Mouse (Mus musculus) embryo, embryonic 11.5 days (tissue): ENCODE measurements around the gene Ccdc154.
"Not testable (repeated sequence)": the region's sequence is repeated elsewhere in the genome, so short reads cannot be mapped to it uniquely, and the experiment has no call there.

Source experiments
- DNase-seq: peaks from one replicate; pipeline ENCODE4 v3.0.0-alpha.2; 2012; ENCODE audit warnings: low read depth, low spot score

The Ccdc154 gene

GRCm38 (mm10) chr17:25162161-25162560 lies at the start of gene Ccdc154:
Ccdc154 (plus strand) TSS chr17:25162461.
- no peak for DNase-seq

GRCm38 (mm10) chr17:25114908-25115645 lies 47.2 kb upstream of the Ccdc154 start:
- DNase-seq = no peak

DNA sequence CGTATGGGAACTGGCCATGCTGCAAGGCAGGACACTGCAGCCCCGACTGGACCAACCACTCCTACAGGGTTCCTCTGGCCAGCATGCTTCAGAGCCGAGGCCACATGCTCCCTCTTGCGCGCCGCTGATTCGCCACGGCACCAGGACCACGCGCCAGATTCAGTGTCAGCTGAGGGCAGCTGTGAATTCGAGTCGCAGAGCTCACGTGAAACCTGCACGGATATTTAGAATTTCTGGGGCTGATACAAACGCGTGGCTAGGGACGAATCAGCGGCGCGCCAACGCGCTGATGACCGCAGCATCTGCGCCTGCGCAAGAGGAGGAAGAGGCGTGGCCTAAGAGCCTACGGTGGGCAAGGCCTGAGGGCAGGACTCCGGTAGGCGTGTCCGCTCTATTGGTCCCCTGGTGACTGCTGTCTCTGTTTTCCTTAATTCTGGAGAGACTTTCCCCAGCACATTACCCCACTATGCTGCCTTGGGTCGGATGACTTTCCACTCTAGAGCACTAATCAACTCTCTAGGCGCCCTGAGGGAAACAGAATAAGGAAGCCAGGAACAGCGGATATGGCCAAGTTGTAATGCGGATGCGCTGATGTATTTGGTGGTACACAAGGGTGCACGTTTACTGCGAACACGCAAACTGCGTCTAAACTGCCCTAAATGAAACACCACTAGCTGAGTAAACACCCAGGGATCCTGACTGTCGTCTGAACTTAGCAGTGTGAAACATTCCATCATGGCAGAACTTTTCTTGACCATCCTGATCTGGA lies 46.4 kb upstream of the Ccdc154 start, which contains the start of gene Telo2:
TSS of gene Telo2 (minus strand) at position 304 of the 769 bp plus-strand sequence.
- DNase-seq = peak; percentile 89

DNA sequence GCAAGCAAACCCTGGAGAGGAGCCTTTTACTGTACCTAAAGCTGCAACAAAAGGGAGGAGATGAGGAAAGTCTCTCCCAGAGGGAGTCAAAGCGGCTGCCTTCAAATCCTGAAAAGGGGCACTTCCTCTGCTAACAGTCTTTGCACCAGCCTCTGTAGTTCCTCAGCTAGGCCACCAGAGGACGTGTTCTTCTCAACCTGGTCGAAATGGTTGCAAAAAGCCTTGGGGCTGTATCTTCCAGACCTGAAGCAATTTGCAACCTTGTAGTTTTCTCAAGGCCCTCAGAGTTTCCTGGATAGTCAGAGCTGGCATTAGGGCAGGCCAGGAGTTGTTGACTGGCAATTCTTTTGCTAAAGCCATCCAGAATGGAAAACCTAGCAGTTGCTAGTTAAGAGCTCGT lies 45.0 kb upstream of the Ccdc154 start:
- no peak for DNase-seq

DNA sequence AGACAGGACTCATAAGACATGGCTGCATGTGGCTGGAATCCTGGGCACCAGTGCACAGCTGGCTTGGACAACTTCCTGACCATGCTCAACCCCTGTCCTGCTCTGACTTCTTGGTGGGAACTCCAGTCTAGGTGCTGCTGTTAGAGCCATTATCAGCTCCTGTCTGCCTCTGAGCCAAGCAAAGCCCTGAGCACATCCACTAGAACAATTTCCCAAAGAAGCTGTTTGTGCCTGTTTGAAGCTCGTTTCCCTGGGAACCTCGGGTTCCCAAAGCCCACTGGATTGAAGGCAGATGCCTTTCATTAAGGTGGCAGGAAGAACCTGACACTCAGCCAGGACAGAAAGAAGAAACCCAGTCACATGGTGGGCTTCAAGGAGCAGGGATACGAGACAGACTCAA lies 41.9 kb upstream of the Ccdc154 start, which contains the start of gene Ptx4:
TSS of gene Ptx4 (plus strand) at position 355 of the 400 bp plus-strand sequence.
- DNase-seq = no peak

GRCm38 (mm10) chr17:25123979-25124378 lies 38.3 kb upstream of the Ccdc154 start:
- DNase-seq = no peak

DNA sequence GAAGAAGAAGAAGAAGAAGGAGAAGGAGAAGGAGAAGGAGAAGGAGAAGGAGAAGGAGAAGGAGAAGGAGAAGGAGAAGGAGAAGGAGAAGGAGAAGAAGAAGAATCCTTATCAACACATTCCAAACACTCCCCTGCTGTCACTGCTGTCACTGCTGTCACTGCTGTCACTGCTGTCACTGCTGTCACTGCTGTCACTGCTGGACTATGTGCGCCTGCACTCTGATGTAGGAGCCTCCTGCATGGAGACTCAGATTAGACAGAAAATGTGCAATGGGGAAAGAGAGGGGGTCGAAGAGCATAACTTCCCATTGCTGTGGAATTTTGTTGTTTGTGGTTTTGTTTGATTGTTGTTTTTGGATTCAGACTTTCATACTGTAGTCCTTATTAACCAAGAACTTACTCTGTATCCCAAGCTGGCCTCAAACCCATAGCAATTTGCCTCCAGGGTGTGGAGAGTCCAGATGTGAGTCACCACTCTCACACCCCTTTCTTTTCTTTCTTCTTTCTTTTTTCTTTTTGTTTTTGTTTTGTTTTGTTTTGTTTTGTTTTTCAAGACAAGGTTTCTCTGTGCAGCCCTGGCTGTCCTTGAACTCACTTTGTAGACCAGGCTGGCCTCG lies 36.7 kb upstream of the Ccdc154 start:
- not testable (repeated sequence) for DNase-seq

- DNase-seq = no peak
These were observed 35.2 kb upstream of the Ccdc154 start for GRCm38 (mm10) chr17:25127079-25127478.

DNA sequence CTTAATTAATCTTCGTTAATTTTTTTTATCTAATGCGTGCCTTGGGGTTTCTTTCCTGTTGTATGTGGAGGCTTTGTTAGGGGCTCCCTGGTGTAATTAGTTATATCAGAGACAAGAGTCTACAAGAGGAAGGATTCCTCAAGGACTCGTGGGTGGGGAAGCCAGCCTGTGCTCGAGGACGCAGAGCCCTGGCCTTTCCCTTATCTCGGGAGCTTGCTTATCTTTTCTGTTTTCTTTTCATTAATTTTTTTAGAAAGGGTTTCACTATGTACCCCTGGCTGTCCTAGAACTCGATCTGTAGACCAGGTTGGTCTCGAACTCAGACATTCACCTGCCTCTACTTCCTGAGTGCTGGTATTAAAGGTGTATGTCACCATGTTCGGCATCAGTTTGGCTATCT lies 34.6 kb upstream of the Ccdc154 start:
- DNase-seq = no peak

DNA sequence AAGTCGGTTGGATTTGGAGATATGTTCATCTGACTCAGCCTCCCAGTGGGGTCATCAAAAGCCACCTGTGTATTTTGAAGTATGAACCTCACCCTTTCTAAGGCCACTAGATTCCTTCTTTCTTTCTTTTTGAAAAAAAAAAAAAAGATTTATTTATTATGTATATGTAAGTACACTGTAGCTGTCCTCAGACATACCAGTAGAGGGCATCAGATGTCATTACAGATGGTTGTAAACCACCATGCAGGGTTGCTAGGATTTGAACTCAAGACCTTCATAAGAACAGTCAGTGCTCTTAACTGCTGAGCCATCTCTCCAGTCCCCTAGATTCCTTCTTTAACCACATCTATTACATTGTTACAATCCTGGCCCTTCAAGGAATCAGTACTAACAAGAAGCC lies 32.2 kb upstream of the Ccdc154 start:
- no peak for DNase-seq

DNA sequence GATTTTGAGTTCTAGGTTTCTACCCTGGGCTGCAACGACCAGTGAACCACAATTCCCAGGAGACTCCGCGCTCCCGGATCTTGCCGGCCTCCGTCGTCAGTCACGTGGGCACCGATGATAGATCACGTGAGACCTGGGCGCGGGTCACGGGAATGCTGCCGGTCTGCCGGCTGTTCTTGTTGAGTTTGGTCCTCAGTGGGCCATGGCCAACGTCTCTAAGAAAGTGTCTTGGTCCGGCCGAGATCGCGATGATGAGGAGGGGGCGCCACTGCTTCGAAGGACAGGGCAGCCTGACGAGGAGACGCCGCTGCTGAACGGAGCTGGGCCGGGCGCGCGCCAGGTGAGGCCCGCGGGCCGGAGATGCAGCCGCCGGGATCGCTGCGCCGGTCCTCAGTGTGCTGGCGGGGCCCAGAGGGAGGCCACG lies 29.0 kb upstream of the Ccdc154 start, which contains the start of gene Clcn7:
TSS of gene Clcn7 (plus strand) at position 117 of the 424 bp plus-strand sequence.
- peak; percentile 88 for DNase-seq

DNA sequence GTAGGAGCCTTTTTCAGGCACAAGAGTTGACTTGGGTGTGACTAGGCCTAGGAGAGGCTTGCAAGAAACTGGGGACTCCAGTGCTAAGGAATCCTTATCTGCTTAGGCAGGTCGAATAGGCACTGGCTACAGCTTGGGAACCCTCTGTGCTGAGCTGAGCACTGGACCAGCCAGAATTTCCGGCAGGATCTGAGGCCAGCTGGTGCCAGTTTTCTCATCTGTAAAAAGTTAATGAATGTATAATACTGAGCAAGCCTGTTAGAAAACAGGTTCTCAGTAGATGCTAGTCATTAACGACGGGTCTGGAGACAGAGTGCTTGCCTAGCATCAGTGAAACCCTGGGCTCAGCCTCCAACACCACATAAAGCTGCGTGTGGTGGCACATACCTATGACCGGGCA lies 26.6 kb upstream of the Ccdc154 start:
- no peak for DNase-seq

- no peak for DNase-seq
These were observed 23.5 kb upstream of the Ccdc154 start for GRCm38 (mm10) chr17:25138803-25139202.

DNA sequence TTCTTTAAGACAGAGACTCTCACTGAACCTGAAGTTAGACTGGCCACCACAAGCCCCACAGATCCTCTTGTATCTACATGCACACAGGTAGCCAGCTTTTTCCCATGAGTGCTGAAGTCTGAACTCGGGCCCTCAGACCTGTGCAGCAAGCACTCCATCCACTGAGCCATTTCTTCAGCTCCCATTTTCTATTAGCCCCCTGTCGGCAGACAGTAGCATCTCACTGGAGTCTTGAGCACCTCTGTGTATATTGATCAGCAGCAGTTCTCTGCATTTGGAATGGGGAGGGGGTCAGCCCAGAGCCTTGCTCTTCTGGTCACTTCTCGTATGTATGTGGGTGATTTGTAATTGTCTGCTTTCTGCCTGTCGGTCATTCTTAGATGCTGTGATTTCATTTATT lies 22.3 kb upstream of the Ccdc154 start:
- DNase-seq = no peak

DNA sequence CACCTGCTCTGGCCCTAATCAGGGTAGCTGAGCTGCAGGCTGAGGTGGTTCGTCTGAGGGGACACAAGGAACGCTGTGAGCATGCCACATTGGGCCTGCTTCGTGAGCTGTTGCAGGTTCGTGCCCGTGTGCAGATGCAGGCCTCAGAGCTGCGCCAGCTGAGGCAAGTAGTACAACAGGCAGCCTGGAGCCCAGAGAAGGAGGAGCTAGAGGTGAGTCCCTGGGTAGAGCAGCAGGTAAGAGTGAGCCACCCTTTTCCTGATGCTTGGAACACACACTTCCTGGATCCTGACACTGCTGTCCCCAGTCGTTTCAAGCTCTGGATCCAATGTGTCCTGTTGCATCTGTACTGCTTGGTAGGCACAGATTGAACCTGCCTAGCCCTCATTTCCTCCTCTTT lies 1.1 kb downstream of the Ccdc154 start:
- DNase-seq = no peak

DNA sequence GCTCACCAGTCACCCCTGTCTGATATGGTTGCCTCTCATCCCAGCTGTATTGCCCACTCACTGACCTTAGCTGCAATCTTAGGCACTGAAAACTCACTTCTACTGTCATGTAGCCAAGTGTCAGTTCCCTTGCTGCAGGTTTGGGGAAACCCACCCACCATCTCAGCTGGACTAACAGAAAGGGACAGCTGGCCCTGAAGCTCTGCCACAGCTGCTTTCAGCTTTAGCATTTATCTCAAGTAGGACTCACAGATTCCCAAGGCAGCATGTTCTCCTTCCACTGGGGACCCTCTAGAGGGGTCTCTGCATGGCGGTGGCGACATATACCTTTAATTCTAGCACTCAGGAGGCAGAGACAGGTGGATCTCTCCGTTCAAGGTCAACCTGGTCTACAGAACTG lies 2.5 kb downstream of the Ccdc154 start:
- no peak for DNase-seq

DNA sequence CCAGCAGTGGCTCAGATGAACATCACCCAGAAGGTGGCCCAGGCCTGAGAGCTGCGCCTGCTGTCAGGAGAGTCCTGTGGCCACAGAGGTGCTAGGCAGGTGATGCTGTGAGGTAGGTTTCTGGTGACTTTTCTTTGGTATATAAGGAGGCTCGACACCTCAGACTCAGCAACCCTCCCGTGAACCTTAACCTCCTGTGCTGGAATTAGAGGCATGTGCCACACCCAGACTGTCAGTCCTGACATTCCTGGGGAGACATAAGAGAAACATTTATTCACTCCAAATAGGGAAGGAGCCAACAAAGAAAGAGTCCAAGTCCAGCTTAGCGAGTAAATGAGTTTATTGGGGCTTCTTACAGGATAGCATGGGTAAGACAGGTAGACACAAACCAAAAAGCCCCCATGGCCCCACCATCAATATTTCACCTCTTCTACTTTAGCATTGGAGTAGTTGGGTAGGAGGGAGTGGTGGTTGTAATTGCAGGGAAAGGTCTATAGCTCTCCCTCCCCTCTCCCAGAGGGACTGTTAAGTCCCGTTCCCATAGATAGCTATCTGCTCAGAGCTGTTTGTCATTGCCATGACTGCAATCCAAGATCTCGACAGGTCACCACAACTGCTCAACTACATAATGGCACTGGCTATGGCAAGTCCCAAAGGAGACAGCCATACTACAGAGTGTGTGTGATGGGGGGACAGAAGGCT lies 3.9 kb downstream of the Ccdc154 start:
- DNase-seq = no peak

GRCm38 (mm10) chr17:25169706-25170105 lies 7.4 kb downstream of the Ccdc154 start:
- DNase-seq = no peak

GRCm38 (mm10) chr17:25172558-25172957 lies 10.3 kb downstream of the Ccdc154 start:
- no peak for DNase-seq

GRCm38 (mm10) chr17:25175411-25175810 lies 13.2 kb downstream of the Ccdc154 start, which contains the start of gene Gm38655:
Gm38655 (minus strand) TSS chr17:25175471.
- DNase-seq = no peak

GRCm38 (mm10) chr17:25183232-25183631 lies 21.0 kb downstream of the Ccdc154 start:
- DNase-seq = no peak
